Mouse (Mus musculus): ENCODE measurements at regions not wholly inside any gene's neighbourhood (a gene's known extent, or its start where the extent isn't known, plus 50 kb on each side); places are given as distances from the start of the nearest gene placed in this dataset.

- Histone ChIP-seq H3K9ac (ENCODE audit: low read depth, low read length) (no peak overlapping the region), H3K36me3 (ENCODE audit: control insufficient read depth, insufficient read depth) (no peaks in the 10 kb centered on the region), H3K4me1 (replicated peaks; ENCODE audit: control insufficient read depth, insufficient read depth, low read length) (no peaks in the 10 kb centered on the region; the same call in 1 of the 2 replicates), H3K27me3 (replicated peaks; ENCODE audit: control insufficient read depth, insufficient read depth, low read length) (no peaks in the 10 kb centered on the region), H3K9me3 (ENCODE audit: control insufficient read depth) (no peaks in the 10 kb centered on the region), H3K4me3 (ENCODE audit: low read depth, low read length) (no peak overlapping the region), H3K4me2 (replicated peaks; ENCODE audit: low read depth) (no peak overlapping the region), H3K27ac (ENCODE audit: low read depth, low read length) (no peak overlapping the region)
- 73% methylated on average over 4 of the region's 4 CpGs for WGBS
- ATAC-seq: no peak
- TF ChIP-seq CTCF (IDR thresholded peaks at IDR 0.05; ENCODE audit: low read depth): no peak
These were observed 95.5 kb upstream of the Lrig1 start for GRCm38 (mm10) chr6:94795442-94795841.

GRCm38 (mm10) chr6:94793555-94793954 is 93.6 kb upstream of the Lrig1 start:
- H3K9ac ChIP-seq (ENCODE audit: low read depth, low read length): no peak overlapping the region
- no peak overlapping the region for H3K4me2 ChIP-seq (replicated peaks; ENCODE audit: low read depth)
- TF ChIP-seq CTCF (IDR thresholded peaks at IDR 0.05; ENCODE audit: low read depth): no peak
- H3K27ac ChIP-seq (ENCODE audit: low read depth, low read length): no peak overlapping the region
- H3K4me3 ChIP-seq (ENCODE audit: low read depth, low read length): no peak overlapping the region
- no peaks in the 10 kb centered on the region for H3K9me3 ChIP-seq (ENCODE audit: control insufficient read depth)
- no peaks in the 10 kb centered on the region for H3K27me3 ChIP-seq (replicated peaks; ENCODE audit: control insufficient read depth, insufficient read depth, low read length)
- H3K36me3 ChIP-seq (ENCODE audit: control insufficient read depth, insufficient read depth): no peaks in the 10 kb centered on the region
- no peak for ATAC-seq
- no peaks in the 10 kb centered on the region; the same call in 1 of the 2 replicates for H3K4me1 ChIP-seq (replicated peaks; ENCODE audit: control insufficient read depth, insufficient read depth, low read length)
- 55% methylated on average over 6 of the region's 6 CpGs for WGBS

DNA sequence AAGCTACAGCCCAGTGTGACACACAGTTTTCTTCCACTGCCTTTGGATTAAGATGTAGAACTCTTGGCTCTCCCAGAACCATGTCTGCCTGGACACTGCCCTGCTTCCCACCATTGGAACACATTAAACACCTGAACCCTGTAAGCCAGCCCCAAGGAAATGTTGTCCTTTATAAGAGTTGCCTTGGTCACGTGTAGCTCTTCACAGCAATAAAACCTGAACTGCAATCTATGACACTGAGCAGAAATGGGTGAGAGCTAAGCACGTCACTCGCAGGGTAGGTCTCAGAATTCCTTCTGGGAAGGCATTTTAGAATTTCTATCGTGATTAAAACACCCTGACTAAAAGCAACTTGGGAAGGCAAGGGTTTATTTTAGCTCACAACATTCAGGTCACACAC is 92.4 kb upstream of the Lrig1 start:
- H3K27ac ChIP-seq (ENCODE audit: low read depth, low read length): no peak overlapping the region
- no peak for TF ChIP-seq CTCF (IDR thresholded peaks at IDR 0.05; ENCODE audit: low read depth)
- H3K4me3 ChIP-seq (ENCODE audit: low read depth, low read length): no peak overlapping the region
- H3K36me3 ChIP-seq (ENCODE audit: control insufficient read depth, insufficient read depth): no peaks in the 10 kb centered on the region
- ATAC-seq: no peak
- no peaks in the 10 kb centered on the region for H3K9me3 ChIP-seq (ENCODE audit: control insufficient read depth)
- no peak overlapping the region for H3K9ac ChIP-seq (ENCODE audit: low read depth, low read length)
- WGBS: 40% methylated on average over 4 of the region's 4 CpGs
- no peaks in the 10 kb centered on the region for H3K27me3 ChIP-seq (replicated peaks; ENCODE audit: control insufficient read depth, insufficient read depth, low read length)
- H3K4me1 ChIP-seq (replicated peaks; ENCODE audit: control insufficient read depth, insufficient read depth, low read length): no peaks in the 10 kb centered on the region; the same call in 1 of the 2 replicates
- no peak overlapping the region for H3K4me2 ChIP-seq (replicated peaks; ENCODE audit: low read depth)

DNA sequence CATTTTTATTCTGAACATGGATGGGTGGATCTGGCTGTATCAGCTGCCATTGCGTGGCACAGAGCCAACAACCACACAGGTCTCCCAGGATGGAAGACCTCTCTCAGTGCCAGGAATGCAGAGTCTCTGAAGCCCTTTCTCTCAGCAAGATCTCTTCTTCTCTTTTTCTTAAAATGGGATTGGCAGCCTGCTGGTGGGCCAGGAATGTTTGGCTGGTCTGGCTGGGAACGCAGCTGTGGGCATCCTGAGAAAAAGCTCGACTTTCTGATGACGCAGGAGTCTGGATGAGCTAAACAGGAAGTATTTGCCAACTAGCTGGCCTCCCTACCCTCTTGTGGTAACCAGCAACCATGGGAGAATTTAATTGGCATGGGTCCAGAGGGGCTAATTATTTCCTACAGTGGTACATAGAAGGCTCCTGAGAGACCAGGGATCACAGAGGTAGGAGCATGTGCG is 89.4 kb upstream of the Lrig1 start:
- no peak overlapping the region for H3K4me3 ChIP-seq (ENCODE audit: low read depth, low read length)
- no peak overlapping the region for H3K4me2 ChIP-seq (replicated peaks; ENCODE audit: low read depth)
- no peaks in the 10 kb centered on the region for H3K36me3 ChIP-seq (ENCODE audit: control insufficient read depth, insufficient read depth)
- no peaks in the 10 kb centered on the region for H3K27me3 ChIP-seq (replicated peaks; ENCODE audit: control insufficient read depth, insufficient read depth, low read length)
- H3K9me3 ChIP-seq (ENCODE audit: control insufficient read depth): no peaks in the 10 kb centered on the region
- H3K27ac ChIP-seq (ENCODE audit: low read depth, low read length): no peak overlapping the region
- no peak overlapping the region for H3K9ac ChIP-seq (ENCODE audit: low read depth, low read length)
- no peak for TF ChIP-seq CTCF (IDR thresholded peaks at IDR 0.05; ENCODE audit: low read depth)
- peak; percentile 52; the same call in 1 of the 2 replicates for ATAC-seq
- WGBS: 45% methylated on average over 5 of the region's 5 CpGs
- no peaks in the 10 kb centered on the region; the same call in 1 of the 2 replicates for H3K4me1 ChIP-seq (replicated peaks; ENCODE audit: control insufficient read depth, insufficient read depth, low read length)

DNA sequence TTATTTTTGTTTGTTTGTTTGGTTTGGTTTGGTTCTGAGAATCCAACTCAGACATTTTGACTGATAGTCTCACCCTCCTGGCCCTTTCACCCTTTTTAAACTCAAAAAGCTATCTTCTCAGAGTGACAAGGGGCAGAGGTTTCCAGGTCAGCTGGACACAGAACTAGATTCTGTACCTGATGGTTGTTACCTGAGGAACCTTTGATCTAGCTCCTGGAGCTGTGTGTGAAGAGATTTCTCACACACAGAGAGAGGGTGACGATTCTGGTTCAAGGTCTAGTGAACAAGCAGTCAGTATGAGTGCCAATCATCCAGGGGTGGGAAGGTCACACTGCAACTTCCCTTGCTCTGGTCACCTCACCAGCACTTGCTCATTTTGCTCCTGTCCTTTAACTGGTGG is 83.5 kb upstream of the Lrig1 start:
- Histone ChIP-seq H3K27me3 (replicated peaks; ENCODE audit: control insufficient read depth, insufficient read depth, low read length) (no peaks in the 10 kb centered on the region), H3K9ac (ENCODE audit: low read depth, low read length) (no peak overlapping the region), H3K4me3 (ENCODE audit: low read depth, low read length) (no peak overlapping the region), H3K36me3 (ENCODE audit: control insufficient read depth, insufficient read depth) (no peaks in the 10 kb centered on the region), H3K27ac (ENCODE audit: low read depth, low read length) (no peak overlapping the region), H3K9me3 (ENCODE audit: control insufficient read depth) (no peaks in the 10 kb centered on the region), H3K4me2 (replicated peaks; ENCODE audit: low read depth) (no peak overlapping the region), H3K4me1 (replicated peaks; ENCODE audit: control insufficient read depth, insufficient read depth, low read length) (0 out of 2 replicates have a peak, but pooled peaks cover 5% of the 10 kb centered on the region)
- no peak for TF ChIP-seq CTCF (IDR thresholded peaks at IDR 0.05; ENCODE audit: low read depth)
- ATAC-seq: no peak
- 47% methylated on average over 1 of the region's 1 CpGs for WGBS

DNA sequence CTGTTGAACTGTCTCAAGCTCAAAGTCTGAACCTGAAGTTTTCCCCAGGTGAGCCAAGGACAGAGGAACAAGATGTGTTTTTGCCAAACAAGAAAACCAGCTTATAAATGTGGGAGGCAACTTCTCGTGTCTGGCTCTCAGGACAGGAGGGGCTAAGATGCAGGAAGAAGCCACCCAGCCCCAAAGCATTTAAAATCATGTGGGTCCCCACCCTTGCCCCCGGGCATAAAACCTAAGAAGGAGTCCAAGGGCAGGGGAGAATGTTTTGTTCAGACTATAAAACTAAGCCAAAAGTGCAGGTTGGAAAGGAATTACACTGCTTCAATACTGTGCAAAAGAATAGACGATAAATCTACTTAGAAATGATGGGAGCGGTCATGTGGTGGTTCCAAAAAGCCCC is 80.7 kb upstream of the Lrig1 start:
- no peaks in the 10 kb centered on the region for H3K9me3 ChIP-seq (ENCODE audit: control insufficient read depth)
- ATAC-seq: no peak
- no peak overlapping the region for H3K4me3 ChIP-seq (ENCODE audit: low read depth, low read length)
- no peak overlapping the region for H3K27ac ChIP-seq (ENCODE audit: low read depth, low read length)
- peaks cover 5% of the 10 kb centered on the region; the same call in 1 of the 2 replicates for H3K4me1 ChIP-seq (replicated peaks; ENCODE audit: control insufficient read depth, insufficient read depth, low read length)
- TF ChIP-seq CTCF (IDR thresholded peaks at IDR 0.05; ENCODE audit: low read depth): no peak
- H3K36me3 ChIP-seq (ENCODE audit: control insufficient read depth, insufficient read depth): no peaks in the 10 kb centered on the region
- no peak overlapping the region for H3K4me2 ChIP-seq (replicated peaks; ENCODE audit: low read depth)
- no peaks in the 10 kb centered on the region for H3K27me3 ChIP-seq (replicated peaks; ENCODE audit: control insufficient read depth, insufficient read depth, low read length)
- 76% methylated on average over 4 of the region's 4 CpGs for WGBS
- H3K9ac ChIP-seq (ENCODE audit: low read depth, low read length): no peak overlapping the region

DNA sequence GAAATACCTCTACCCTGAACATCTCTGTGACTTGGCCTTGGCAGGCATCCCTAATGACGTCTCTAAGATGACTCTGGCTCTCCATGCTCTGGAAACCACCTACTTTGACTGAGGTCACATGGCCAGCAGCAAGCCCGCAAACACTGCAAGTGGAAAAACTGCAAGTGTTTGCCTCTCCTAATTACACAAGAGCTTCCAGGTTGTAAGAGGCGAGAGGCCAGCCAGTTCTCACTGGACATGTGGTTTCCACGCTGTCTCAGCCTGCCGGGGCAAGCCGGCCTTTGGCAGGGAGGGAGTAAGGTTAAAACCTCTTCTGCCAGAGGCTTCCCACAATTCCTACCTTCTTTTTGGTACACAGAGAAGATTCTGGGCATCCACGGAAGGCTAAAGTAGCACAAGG is 79.9 kb upstream of the Lrig1 start:
- 56% methylated on average over 7 of the region's 7 CpGs for WGBS
- no peak overlapping the region for H3K27ac ChIP-seq (ENCODE audit: low read depth, low read length)

More for the DNA sequence above, 79.9 kb upstream of the Lrig1 start:
- no peak for TF ChIP-seq CTCF (IDR thresholded peaks at IDR 0.05; ENCODE audit: low read depth)
- Histone ChIP-seq H3K9me3 (ENCODE audit: control insufficient read depth) (no peaks in the 10 kb centered on the region), H3K4me1 (replicated peaks; ENCODE audit: control insufficient read depth, insufficient read depth, low read length) (peaks cover 5% of the 10 kb centered on the region; the same call in 1 of the 2 replicates), H3K4me2 (replicated peaks; ENCODE audit: low read depth) (no peak overlapping the region), H3K27me3 (replicated peaks; ENCODE audit: control insufficient read depth, insufficient read depth, low read length) (no peaks in the 10 kb centered on the region), H3K9ac (ENCODE audit: low read depth, low read length) (no peak overlapping the region), H3K36me3 (ENCODE audit: control insufficient read depth, insufficient read depth) (no peaks in the 10 kb centered on the region), H3K4me3 (ENCODE audit: low read depth, low read length) (no peak overlapping the region)
- no peak for ATAC-seq
